Mouse (Mus musculus): ENCODE results near the gene Ruvbl1.

Gene Ruvbl1

DNA sequence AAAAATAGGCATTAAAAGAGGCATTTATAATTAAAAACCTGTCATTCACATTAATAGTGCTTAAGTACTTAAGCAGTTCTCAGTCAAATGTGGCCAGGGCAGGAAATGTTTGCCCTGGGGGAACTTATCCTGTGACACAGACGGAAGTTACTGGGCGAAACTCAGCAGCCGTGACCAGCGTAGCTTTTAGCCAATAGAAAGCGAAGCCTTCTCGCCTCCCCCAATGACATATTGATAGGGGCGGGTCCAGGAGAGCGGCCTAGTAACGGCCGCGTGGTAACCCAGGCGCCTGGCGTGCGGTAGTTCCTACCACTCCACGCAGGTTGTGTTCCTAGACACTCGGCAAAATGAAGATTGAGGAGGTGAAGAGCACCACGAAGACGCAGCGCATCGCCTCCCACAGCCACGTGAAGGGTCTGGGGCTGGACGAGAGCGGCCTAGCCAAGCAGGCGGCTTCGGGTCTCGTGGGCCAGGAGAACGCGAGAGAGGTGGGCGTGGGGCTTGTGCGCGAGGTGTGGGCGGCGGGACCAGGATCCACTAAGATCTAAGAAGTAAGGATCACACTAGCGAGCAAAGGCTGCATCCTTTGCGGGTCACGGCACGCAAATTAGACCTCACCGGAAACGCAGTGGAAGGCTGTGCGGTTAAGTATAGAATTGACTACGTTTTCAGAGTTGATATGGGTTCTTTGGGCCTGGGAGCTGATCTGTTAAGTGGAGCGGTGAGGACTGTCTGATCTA is at the start of gene Ruvbl1:
TSS of gene Ruvbl1 (plus strand) at position 229 of the 740 bp plus-strand sequence.
- in situ Hi-C loops (cut with MboI): no loop called here

DNA sequence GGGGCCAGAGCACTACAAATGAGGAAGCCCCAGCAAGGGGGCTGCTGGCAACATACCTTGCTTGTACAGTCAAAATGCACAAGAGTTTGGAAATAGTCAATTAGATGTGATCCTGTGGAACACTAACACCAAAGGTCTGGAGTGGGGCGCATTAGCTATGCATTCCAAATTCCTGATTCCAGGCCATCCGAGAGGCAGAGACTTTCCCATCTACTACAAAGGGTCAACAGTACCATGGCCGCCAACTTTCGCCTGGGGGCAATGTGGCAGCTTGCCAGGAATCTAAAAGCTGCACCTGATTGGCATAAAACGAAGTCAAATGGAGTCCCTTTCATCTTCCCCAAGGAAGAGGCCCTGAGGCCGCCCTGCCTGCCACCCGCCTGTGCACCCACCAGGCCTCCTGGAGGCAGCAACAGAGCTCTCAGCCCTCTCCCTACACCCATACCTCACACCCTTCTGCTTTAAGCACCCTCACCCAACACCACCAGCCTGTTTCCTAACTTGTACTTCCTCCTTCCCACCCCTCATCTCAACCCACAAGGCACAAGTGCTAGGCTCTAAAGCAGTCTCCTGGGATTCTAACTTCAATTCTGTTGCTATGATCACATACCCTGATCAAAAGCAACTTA is 49.0 kb upstream of the Ruvbl1 start:
- in situ Hi-C loops (cut with MboI): no loop called here

DNA sequence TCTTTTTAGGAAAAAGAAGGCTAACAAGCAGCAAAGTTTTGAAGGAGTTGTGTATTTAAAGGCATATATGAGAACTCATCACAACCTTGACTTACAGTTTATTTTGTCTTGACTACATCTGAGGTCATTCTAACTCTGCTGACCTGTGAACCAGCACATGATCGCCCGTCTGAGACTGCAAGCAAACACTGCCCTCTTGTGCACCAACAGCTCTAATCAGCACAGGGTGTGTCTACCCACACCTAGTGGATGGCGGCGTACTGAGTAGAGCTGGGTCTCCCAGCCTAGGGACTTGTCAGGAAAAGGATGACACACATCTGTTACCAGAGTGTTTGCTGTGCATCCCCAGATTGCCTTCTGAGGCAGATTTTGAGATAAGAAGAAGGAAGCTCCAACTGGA is 34.0 kb upstream of the Ruvbl1 start:
- in situ Hi-C loops (cut with MboI): no loop called here

DNA sequence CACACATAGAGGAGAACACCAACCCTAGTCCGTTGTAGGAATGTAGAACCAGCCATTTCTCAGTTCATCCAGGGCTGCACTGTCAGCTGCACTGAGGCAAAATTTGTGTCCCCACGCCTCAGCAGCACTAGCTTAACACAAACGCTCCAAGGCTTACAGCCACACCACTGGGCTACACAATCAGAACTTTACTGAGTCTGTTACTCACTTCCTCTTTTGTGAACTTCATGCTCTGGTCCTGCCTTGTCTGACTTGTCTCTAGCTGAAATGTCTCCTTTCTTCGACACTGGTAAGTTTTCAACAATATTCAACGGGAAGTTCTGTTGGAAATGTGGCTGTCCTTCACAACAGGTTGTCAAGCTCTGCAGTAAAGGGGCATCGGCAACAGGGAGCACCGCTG is 29.6 kb upstream of the Ruvbl1 start:
- in situ Hi-C loops (cut with MboI): no loop called here

DNA sequence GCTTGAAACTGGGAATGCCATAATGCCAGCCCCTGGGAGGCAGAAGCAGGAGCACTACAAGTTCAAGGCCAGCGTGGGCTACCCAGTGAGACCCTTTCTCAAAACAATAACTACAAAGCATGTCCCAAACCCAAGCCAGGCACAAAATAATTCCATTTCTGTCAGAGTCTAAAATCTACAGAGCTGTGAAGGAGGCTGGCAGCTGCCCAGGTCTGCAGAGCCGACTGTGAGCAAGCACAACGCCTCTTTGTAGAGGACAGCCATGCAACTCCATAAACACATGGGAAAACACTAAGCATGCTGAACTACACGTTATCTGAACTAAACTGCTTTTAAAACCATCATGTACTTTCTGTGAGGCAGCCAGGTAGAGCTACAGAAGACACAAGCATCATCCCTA is 26.2 kb upstream of the Ruvbl1 start:
- in situ Hi-C loops (cut with MboI): no loop called here

DNA sequence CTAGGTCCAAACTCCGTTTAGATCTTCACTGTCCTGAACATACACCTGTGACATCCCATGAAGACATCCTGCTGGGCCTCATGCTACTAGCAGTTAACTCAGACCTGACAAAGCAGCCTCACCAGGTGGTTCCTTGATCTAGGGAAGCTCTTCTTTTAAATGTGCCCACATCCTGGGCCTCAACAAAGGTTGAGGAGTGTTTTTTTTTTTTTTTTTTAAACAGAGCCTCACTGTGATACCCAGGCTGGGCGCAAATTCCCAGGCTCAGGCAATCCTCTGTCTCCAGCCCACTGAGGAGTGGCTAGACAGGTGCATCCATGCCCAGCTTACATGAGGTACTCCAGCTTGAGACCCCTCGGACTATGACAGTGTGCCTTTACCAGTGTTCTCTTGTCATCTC is 22.7 kb upstream of the Ruvbl1 start:
- in situ Hi-C loops (cut with MboI): no loop called here

DNA sequence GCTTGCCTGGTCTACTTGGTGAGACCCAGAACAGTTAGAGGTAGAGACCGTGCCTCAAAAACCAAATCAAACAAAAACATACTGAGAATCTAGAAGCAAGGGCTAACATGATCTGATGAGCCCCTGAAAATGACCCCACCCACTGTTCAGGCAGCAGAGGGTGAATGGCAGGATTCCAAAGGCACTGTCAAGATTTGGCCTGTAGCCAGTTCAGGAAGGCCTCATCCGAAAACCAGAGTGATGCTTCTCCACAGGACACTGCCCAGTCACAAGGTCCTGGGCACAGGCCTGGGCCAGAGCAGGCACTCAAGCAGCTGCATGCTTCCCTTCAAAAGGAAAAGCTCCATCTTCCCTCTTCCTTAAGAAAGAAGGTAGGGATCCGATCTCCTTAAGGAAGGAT is 21.8 kb upstream of the Ruvbl1 start:
- in situ Hi-C loops (cut with MboI): no loop called here

DNA sequence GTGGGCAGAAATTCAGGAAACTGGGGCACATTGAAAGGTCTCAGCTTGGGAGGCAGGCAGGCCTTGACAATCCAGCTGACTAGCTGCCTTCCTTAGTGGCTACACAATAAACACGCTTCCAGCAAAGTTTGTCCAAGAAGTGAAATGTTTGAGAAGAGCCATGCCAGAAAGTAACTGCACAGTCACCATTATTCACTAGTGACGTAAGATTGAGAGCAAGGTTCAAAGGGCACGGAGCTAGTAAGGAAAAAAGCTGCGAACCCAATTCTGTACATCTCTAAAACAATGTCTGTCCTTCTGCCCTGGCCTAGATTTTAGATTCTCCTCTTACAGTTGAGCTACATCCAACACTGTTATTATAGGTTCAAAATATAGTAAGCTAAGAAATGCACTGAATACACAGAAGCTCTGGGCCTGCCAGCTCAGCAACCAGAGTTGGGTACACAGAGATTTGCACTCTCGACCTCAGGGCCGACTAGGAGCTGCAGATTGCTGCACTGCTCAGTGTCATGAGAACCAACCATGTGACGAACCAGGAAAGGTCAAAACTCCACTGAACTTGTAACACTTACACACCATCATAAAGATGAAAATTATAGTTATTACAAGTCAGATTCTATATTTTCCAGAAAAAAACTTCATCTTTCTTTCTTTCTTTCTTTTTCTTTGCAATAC is 21.0 kb upstream of the Ruvbl1 start:
- in situ Hi-C loops (cut with MboI): no loop called here

DNA sequence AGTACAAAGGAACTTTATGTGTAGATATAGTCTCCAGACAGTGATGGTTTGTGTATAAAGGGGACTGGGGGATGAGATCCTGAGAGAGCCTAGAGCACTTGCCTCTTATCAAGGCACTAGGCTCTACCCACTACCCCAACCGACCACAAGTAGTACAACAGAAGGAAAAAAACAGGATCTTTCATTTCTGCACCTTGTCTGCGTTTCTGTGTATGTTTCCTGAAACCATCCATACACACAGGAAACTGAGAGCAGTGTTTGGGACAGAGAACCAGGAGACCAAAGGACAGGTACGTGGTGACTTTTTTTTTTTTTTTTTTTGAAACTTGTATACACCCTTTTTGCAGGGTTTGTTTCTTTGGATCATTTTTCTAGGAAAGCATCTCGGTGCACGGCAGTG is 19.5 kb upstream of the Ruvbl1 start:
- in situ Hi-C loops (cut with MboI): no loop called here

DNA sequence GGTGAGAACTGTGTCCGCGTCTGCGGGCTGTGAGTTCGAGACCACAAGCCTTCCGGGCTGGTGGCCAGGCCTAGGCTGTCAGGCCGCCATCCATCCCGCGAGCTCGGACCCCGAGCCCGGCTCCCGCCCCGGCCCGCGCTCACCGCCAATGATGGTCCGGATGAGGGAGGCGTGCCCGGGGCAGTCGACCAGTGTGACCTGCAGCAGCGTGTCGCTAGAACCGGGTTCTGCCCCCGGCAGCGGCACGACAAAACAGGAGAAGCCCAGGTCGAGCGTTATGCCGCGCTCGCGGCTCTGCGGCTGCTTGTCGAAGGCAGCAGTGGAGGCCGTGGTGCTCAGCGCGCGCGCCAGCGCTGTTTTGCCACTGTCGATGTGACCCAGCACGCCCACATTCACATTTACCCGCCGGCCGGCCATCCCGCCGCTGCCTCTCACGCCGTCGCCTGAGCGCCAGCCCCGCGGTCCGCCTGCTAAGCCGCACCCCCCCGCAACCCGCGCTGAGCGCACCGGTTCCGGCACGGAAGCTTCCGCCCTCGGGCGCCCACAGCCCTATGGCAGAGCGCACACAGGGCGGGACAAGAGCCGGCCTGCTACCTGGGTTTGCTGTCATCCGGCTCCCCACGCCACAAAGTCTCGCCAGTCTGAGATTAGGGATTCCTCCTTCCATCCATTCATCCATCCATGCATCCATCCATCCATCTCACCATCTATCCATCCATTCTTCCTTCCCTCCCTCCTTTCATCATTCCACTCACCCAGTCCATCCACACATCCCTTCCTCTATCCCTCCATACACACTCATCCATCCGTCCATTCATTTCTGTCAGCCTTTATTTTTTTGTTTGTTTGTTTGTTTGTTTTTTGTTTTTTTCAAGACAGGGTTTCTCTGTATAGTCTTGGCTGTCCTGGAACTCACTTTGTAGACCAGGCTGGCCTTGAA is 18.9 kb upstream of the Ruvbl1 start, which contains the start of gene Eefsec:
TSS of gene Eefsec (minus strand) at position 477 of the 940 bp plus-strand sequence.
- in situ Hi-C loops (cut with MboI): no loop called here

DNA sequence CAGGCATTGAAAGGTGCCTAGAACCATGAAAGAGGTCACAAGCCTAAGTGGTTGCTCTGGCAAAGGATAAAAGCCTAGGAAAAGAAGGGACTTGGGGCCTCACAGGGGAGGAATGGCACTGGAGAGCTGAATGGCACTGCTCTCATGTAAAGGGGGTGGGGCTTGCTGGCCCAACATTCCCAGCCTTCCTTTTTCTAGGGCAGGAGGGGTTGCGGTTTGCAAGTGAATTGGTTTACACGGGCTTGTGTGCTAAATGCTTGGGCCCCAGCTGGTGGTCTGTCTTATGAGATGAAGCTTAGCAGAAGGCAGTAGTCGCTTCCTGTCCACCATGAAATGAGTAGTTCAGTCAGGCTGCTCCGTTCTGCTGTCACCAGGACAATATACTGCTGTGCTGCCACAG is 17.8 kb upstream of the Ruvbl1 start:
- in situ Hi-C loops (cut with MboI): no loop called here

DNA sequence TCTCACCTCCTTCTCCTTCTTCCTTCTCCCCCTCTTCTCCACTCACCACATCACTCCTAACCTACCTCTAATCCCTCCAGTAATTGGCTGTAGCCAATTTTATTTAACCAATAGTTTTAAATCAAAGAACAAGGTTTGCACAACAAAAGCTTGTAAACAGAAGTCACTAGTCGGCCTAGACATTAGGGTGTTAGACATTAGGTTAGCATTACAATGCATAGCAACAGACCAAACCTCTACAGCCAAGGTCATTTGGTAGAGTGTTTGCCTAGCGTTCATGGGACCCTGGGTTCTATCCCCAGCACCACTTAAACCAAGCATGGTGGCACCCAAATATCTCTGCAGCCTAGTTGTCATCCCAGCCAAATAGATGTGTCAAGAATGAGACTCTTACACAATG is 10.7 kb upstream of the Ruvbl1 start:
- in situ Hi-C loops (cut with MboI): no loop called here

DNA sequence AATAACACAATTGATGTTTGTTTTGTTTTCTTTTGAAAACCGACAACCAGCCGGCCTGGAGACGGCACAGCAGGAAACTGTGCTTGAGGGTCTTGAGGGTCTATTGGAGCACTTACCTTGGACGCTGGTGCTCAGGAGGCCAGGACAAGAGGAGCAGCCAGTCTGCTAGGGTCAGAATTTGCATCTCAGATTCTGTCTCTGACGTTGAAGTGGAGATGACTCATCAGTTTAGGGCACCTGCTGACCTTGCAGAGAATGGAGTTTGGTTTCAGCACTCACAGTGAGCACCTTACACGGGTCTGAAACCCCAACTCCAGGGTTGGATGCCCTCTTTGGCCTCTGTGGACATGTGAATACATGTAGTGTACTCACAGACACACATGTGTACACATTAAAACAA is 4.7 kb downstream of the Ruvbl1 start:
- in situ Hi-C loops (cut with MboI): no loop called here

DNA sequence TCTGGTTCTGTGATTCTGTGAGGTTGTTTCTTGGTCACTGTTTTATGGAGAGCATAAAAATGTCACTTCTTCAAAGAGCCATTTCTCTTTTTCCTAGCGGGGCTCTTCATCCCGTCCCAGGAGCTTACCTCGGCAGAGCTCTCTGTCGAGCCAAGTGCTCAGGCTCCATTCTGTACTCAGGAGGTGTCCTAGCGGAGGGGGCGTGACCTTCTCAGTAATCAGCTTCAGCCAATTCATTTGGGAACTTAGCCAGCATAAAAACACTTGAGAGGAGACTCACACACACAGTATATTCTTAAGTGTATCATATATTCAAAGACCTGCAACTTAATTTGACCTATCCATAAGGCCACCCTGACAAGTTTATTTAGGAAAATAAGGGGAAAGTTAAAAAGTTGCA is 15.2 kb downstream of the Ruvbl1 start:
- in situ Hi-C loops (cut with MboI): no loop called here

DNA sequence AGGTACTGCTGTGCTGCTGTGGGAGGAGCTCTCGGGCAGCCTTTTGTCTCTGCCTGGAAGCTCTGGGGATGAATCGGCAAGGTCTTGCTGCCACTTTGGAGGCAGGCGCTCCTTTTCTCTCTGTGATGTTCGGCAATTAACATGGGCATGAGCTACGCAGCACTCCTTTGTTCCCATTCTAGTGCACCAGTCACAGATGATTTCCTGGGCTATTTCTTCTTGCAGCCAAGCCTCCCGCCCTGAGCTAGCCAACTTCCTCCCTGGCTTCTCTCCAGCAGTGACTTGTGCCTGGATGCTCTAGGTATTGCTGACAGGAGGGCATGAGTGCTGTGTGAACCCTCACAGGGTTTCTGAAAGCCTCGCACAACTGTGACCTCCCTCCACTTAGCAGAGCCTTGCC is 17.9 kb downstream of the Ruvbl1 start:
- in situ Hi-C loops (cut with MboI): no loop called here

DNA sequence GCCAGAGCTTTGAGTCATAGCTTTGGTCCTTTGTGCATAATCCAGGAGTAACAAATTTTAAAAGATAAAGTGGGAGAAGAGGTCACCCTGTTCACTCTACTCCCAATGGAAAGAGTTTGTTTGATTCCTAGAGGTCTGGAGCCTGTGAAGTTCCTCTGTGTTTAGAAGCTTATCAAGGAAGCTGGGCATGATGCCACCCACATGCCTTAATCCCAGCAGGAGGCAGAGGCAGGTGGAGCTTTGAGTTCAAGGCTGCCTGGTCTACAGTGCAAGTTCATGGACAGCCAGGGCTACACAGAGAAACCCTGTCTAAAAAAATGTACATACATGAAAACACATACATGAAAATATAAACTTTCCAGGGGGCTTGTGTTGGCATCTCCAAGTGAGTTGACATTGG is 18.7 kb downstream of the Ruvbl1 start:
- in situ Hi-C loops (cut with MboI): no loop called here

DNA sequence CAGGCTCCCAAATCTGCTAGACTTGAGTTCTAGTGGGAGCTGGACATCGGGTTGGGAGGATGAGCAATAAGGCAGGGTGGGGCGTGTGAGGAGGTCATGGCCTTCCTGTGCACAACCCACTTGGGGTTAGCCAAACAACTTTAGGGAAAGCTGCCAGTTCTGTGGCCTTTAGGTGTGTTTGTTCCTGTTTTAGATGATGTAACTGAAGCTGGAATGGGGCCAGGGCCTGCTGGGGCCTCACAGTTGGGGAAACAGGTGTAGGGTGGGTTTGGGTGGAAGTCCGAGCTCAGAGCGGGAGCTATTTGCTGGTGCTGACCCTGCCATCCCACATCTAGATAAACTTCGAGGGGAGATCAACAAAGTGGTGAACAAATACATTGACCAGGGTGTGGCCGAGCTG is 20.2 kb downstream of the Ruvbl1 start:
- in situ Hi-C loops (cut with MboI): no loop called here

DNA sequence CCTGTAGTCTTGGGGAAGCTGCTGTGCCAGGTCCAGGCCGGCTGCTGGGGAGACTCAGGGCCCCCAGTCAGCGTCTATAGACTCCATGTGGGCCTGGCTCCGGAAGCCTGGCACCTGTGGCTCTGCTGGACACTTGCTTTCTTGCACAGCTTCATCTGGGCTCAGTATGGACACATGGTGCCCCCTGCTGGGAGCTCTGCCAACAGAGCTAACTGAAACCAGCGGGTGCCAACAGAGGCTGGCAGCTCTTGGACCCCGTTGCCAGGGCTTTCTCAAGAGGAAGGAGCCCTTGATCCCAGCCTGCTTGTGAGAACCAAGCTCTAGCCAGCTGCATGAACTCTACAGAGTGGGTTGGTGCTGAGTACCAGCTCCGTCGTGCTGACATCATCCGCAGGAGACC is 21.7 kb downstream of the Ruvbl1 start:
- in situ Hi-C loops (cut with MboI): no loop called here

DNA sequence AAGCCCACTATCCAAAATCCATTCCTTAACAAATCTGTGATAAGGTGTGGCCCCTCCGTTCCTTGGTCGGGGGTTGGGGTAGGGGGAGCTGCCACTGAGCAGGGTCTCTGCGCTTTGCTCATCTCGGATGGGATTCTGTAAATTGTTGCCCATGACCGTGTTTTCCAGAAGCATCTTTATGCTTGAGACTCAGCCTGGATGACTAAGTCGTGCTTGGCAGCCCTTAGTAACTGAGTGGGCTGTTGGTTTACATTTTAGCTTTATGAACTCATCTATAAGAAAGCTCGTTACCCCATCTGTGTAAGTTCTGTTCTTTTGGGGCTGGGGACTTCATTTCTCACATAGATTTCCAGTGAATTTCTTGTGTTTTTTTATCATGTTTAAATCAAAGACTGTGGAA is 23.8 kb downstream of the Ruvbl1 start:
- in situ Hi-C loops (cut with MboI): no loop called here

DNA sequence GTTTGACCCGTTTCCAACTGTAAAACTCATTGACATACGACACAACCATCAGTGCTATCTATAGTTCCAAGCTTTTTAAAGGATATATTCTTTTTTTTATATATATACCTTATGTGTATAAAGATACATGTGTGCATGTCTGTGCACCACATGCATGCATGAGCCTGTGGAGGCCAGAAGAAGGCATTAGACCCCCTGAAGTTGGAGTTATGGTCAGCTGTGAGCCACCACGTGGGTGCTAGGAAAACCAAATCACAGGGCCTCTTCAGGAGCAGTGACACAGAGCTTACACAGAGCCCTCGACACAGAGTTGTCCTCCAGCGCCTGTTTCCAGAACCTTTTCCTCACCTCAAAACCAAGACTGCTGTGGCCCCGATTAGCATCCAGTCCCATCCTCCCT is 24.6 kb downstream of the Ruvbl1 start:
- in situ Hi-C loops (cut with MboI): no loop called here

DNA sequence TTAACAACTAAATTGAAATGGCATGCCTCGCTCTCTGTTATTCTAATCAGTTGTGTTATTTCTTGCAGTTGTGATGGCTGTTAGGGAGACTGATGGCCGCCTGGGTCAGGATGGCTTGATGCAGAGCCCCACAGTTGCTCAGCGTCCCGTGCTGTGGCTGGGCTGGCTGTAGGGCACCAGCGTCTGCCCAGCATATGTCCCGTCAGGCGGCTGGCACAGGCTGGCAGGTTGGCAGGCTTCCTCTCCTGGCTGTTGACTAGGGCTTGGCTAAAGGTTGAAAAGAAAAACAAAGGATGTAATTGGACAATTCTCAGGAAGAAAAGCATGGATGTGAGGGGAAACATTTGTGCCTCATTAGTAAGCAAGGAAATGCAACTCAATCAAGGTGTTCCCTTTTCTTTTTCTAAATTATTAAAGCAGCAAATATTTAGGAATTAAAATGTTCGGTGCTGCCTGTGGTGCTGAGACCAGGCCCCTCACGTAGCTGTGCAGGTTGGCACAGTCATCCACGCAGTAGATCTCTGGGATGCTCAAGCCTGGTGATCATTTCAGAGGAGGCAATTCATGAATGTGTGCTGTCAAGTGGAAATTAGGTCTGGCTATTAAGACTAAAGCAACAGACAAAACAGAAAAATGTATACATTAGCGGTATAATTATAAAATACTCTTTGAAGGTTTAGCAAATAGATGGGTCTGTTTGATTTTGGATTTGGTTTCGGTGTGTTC is 25.6 kb downstream of the Ruvbl1 start:
- in situ Hi-C loops (cut with MboI): no loop called here
